Mouse (Mus musculus) midbrain, postnatal 0 days (tissue): ENCODE results near the gene Srrm1. TPM values are rescaled to one million over a fixed set of nuclear protein-coding genes. Genes with fewer than 3 reads are reported as not detected.

ENCODE experiments used
- ATAC-seq: fragments of 200-750 bp; cut with Nextera tagmentation; 2 replicates; pipeline ENCODE4 v1.8.0; 2017; ENCODE audit warnings: moderate number of reproducible peaks, mild to moderate bottlenecking, moderate TSS enrichment, moderate library complexity; ENCODE audit not compliant: low FRiP score
- DNase-seq: peaks from one replicate; pipeline ENCODE4 v3.0.0-alpha.2; 2015; ENCODE audit warnings: low spot score
- H3K27ac ChIP-seq: fragments of 300-500 bp; sonication (generic); 2 replicates; pipeline ENCODE4 v1.5.1; 2014; ENCODE audit warnings: low read depth, mild to moderate bottlenecking, low read length, mixed read lengths
- H3K27me3 ChIP-seq: fragments of 300-500 bp; sonication (generic); 2 replicates; pipeline ENCODE4 v1.6.1; 2014; ENCODE audit warnings: low read length, control low read depth, mixed read lengths; ENCODE audit not compliant: insufficient read depth
- H3K36me3 ChIP-seq: fragments of 300-500 bp; sonication (generic); 2 replicates; pipeline ENCODE4 v1.6.1; 2014; ENCODE audit warnings: low read length, control low read depth, mixed read lengths; ENCODE audit not compliant: insufficient read depth
- H3K4me1 ChIP-seq: fragments of 300-500 bp; sonication (generic); 2 replicates; pipeline ENCODE4 v1.6.1; 2014; ENCODE audit warnings: mild to moderate bottlenecking, control low read depth, antibody characterized with exemption, low read length, mixed read lengths; ENCODE audit not compliant: insufficient read depth
- H3K4me2 ChIP-seq: fragments of 300-500 bp; sonication (generic); 2 replicates; pipeline ENCODE4 v1.6.1; 2014; ENCODE audit warnings: low read depth, mild to moderate bottlenecking, low read length, mixed read lengths; ENCODE audit not compliant: poor library complexity, severe bottlenecking
- H3K4me3 ChIP-seq: fragments of 300-500 bp; sonication (generic); 2 replicates; pipeline ENCODE4 v1.5.1; 2014; ENCODE audit warnings: low read depth, mild to moderate bottlenecking, low read length, moderate library complexity
- H3K9ac ChIP-seq: fragments of 300-500 bp; sonication (generic); replicated peaks from 2 replicates; pipeline ENCODE4 v1.6.1; 2014; ENCODE audit warnings: mild to moderate bottlenecking, low read length, moderate library complexity, mixed read lengths; ENCODE audit not compliant: poor library complexity, severe bottlenecking
- H3K9me3 ChIP-seq: fragments of 300-500 bp; sonication (generic); 2 replicates; pipeline ENCODE4 v1.6.1; 2016; ENCODE audit warnings: low read length, control low read depth
- CTCF ChIP-seq: IDR thresholded peaks from 2 replicates; pipeline ENCODE4 v1.5.1; 2016; ENCODE audit warnings: antibody characterized with exemption, mild to moderate bottlenecking
- WGBS: fragments of 180-500 bp; shearing (Covaris S2); extraction: QIAGEN DNeasy Blood & Tissue Kit; methylation state at CpG from one replicate; pipeline ENCODE4 v1.1.7; 2014; 5-methylcytosine and 5-hydroxymethylcytosine counted together
- polyA plus RNA-seq: library from polyadenylated mRNA; unstranded; fragments of >200 nt; fragmentation: Nextera tagmentation; extraction: Ambion mirVana; gene quantifications from 2 replicates; pipeline ENCODE4 v1.2.1, GENCODE M21; 2015
- total RNA-seq: library from RNA; depleted of rRNA; stranded (reverse); fragments of >200 nt; gene quantifications from 2 replicates; pipeline ENCODE4 v1.2.3, GENCODE M21; 2014

Gene Srrm1
- total and polyA plus RNA-seq, 2 experiments from 2014 or later = 40.1 to 173 TPM

- no peaks in the 10 kb centered on the region for H3K27me3 ChIP-seq
- H3K4me1 ChIP-seq = no peaks in the 10 kb centered on the region
- DNase-seq = no peak
- H3K4me3 ChIP-seq = no peak overlapping the region
- 55% methylated on average over 4 of the region's 4 CpGs for WGBS
- no peak overlapping the region for H3K27ac ChIP-seq
- ATAC-seq = no peak
- no peak for TF ChIP-seq CTCF
- H3K9me3 ChIP-seq = no peaks in the 10 kb centered on the region
- H3K4me2 ChIP-seq = no peak overlapping the region
- H3K9ac ChIP-seq = no peak overlapping the region
- no peaks in the 10 kb centered on the region for H3K36me3 ChIP-seq
These were observed 46.6 kb downstream of the Srrm1 start for GRCm38 (mm10) chr4:135306533-135306932.

GRCm38 (mm10) chr4:135302261-135302660 lies 50.9 kb downstream of the Srrm1 start:
- no peak for ATAC-seq
- no peaks in the 10 kb centered on the region for H3K36me3 ChIP-seq

GRCm38 (mm10) chr4:135301166-135301565 lies 52.0 kb downstream of the Srrm1 start:
- Histone ChIP-seq H3K27ac (no peak overlapping the region), H3K4me2 (no peak overlapping the region), H3K9ac (no peak overlapping the region), H3K27me3 (no peaks in the 10 kb centered on the region), H3K4me3 (no peak overlapping the region), H3K9me3 (no peaks in the 10 kb centered on the region), H3K4me1 (no peaks in the 10 kb centered on the region), H3K36me3 (no peaks in the 10 kb centered on the region)
- DNase-seq = no peak
- no peak for TF ChIP-seq CTCF
- WGBS = 84% methylated on average over 3 of the region's 3 CpGs
- ATAC-seq = no peak

More at GRCm38 (mm10) chr4:135302261-135302660, 50.9 kb downstream of the Srrm1 start:
- Histone ChIP-seq H3K9me3 (no peaks in the 10 kb centered on the region), H3K27ac (no peak overlapping the region), H3K9ac (no peak overlapping the region), H3K4me1 (no peaks in the 10 kb centered on the region), H3K27me3 (no peaks in the 10 kb centered on the region), H3K4me3 (no peak overlapping the region), H3K4me2 (no peak overlapping the region)
- DNase-seq = no peak
- WGBS = 90% methylated on average over 10 of the region's 10 CpGs
- no peak for TF ChIP-seq CTCF

GRCm38 (mm10) chr4:135300248-135301041 lies 52.7 kb downstream of the Srrm1 start:
- TF ChIP-seq CTCF = no peak
- H3K9ac ChIP-seq = no peak overlapping the region
- no peaks in the 10 kb centered on the region for H3K4me1 ChIP-seq
- no peak overlapping the region for H3K4me3 ChIP-seq
- WGBS = 91% methylated on average over 26 of the region's 26 CpGs
- H3K9me3 ChIP-seq = no peaks in the 10 kb centered on the region
- no peak for DNase-seq
- no peak for ATAC-seq
- no peaks in the 10 kb centered on the region for H3K36me3 ChIP-seq
- no peak overlapping the region for H3K27ac ChIP-seq
- no peaks in the 10 kb centered on the region for H3K27me3 ChIP-seq
- H3K4me2 ChIP-seq = no peak overlapping the region

GRCm38 (mm10) chr4:135298680-135299079 lies 54.4 kb downstream of the Srrm1 start:
- no peaks in the 10 kb centered on the region for H3K27me3 ChIP-seq
- no peak overlapping the region for H3K4me2 ChIP-seq
- TF ChIP-seq CTCF = no peak
- WGBS = 89% methylated on average over 10 of the region's 10 CpGs
- no peak overlapping the region for H3K27ac ChIP-seq
- H3K9ac ChIP-seq = no peak overlapping the region
- H3K4me1 ChIP-seq = no peaks in the 10 kb centered on the region
- H3K4me3 ChIP-seq = no peak overlapping the region
- no peak for ATAC-seq
- no peaks in the 10 kb centered on the region for H3K36me3 ChIP-seq
- no peak for DNase-seq
- H3K9me3 ChIP-seq = no peaks in the 10 kb centered on the region

- Histone ChIP-seq H3K27ac (no peak overlapping the region), H3K36me3 (no peaks in the 10 kb centered on the region), H3K4me3 (no peak overlapping the region), H3K4me1 (no peaks in the 10 kb centered on the region), H3K9ac (no peak overlapping the region), H3K4me2 (peak overlapping the region; percentile 13; the same call in 1 of the 2 replicates), H3K27me3 (no peaks in the 10 kb centered on the region), H3K9me3 (no peaks in the 10 kb centered on the region)
- no peak for TF ChIP-seq CTCF
- DNase-seq (peak; percentile 88), ATAC-seq (peak; percentile 86)
- 61% methylated on average over 15 of the region's 15 CpGs for WGBS
These were observed 55.1 kb downstream of the Srrm1 start for GRCm38 (mm10) chr4:135297931-135298546.
